Mouse (Mus musculus): Measurements from ENCODE around the gene Cyp51. TPM values are rescaled to one million over a fixed set of nuclear protein-coding genes. Genes with fewer than 3 reads are reported as not detected.
"Not testable (repeated sequence)": the region's sequence is repeated elsewhere in the genome, so short reads cannot be mapped to it uniquely, and the experiment has no call there.

Gene Cyp51
- 17.2 and 20.2 TPM in 2 replicates for polyA plus RNA-seq (2015; fragmentation: Nextera tagmentation; extraction: Ambion mirVana)

DNA sequence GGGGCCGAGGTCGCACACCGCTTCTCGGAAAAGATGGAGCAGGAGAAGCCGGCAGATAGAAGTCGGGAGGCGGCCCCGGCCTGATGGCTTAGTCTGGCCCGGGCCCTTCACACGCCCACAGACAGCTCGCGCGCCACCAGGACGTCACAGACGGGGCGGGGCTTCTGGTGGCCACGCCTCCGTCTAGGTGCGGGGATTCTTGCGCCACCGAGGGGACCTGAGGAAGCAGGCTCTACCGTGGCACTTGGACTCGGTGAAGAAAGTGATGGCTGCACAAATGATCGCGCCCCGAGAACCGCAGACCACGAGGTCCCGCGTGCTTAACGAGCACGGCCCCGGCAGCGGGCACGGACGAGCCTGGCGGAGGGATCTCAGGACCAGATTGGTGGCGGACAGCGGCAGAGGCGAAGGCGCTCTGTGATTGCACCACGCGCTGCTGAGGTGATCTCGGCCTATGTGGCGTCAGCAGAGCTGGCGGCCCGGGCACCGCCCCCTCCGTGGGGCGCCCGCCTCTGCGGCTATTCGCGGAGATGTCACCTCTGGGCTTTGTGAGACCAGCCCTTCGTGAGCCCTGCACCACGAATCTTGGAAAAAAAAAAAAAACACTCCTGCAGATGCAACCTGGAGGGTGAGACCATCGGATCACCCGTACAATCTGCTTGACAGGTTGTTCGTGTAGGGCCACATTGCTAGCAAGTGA is at the start of gene Cyp51:
Cyp51 (minus strand) TSS at position 406 of the 700 bp plus-strand sequence.
- DNase-seq (peak; percentile 93), ATAC-seq (peak; percentile 97)
- H3K4me2 ChIP-seq (ENCODE audit: low read depth, low read length), result peak within 1 kb of the TSS; percentile 91
- H3K27ac ChIP-seq (ENCODE audit: low read depth), result peak within 1 kb of the TSS; percentile 55
- H3K27me3 ChIP-seq (ENCODE audit: insufficient read depth, low read length), result no peaks in the 10 kb centered on the region
- peak within 1 kb of the TSS; percentile 64 for H3K4me3 ChIP-seq (ENCODE audit: low read depth, low read length)
- H3K9me3 ChIP-seq (ENCODE audit: low read length), result no peaks in the 10 kb centered on the region
- H3K9ac ChIP-seq (replicated peaks), result peak within 1 kb of the TSS; percentile 63
- 1% methylated on average over 59 of the region's 59 CpGs for whole genome bisulfite sequencing (ENCODE audit: insufficient replicate concordance)
- H3K36me3 ChIP-seq (replicated peaks; ENCODE audit: insufficient read depth, low read length), result peaks cover 13% of the 10 kb centered on the region
- peak; percentile 46; the same call in 1 of the 2 replicates for TF ChIP-seq EP300 (IDR thresholded peaks at IDR 0.05; ENCODE audit: low read depth)
- TF ChIP-seq CTCF (IDR thresholded peaks at IDR 0.05; ENCODE audit: low read depth), result no peak
- H3K4me1 ChIP-seq (ENCODE audit: insufficient read depth), result peaks cover 12% of the 10 kb centered on the region

DNA sequence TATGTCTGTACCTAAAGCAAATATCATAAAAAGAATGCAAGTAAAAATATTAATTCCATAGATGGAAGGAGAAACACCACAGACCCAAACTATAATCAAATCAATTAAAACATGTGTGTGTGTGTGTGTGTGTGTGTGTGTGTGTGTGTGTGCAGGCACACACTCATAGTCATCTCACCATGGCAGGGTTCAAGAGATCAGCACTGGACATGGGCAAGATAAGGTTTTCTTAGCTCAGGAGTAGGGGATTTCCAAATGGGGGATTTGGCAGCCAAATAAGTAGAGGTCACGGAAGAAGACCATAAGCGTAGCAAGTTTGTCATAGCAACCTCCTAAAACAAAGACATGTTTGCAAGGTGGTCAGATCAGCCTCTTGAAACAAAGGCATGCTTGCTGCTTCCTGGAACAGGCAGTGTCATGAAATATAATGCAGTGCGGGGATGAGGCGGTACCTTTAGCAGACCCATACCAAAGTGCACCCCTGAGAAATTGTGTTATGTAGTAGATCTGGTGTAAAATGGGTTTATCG is 8.1 kb upstream of the Cyp51 start:
- TF ChIP-seq EP300 (IDR thresholded peaks at IDR 0.05; ENCODE audit: low read depth) (no peak), CTCF (IDR thresholded peaks at IDR 0.05; ENCODE audit: low read depth) (no peak)
- Histone ChIP-seq H3K27ac (ENCODE audit: low read depth) (no peak overlapping the region), H3K9ac (replicated peaks) (no peak overlapping the region), H3K4me2 (ENCODE audit: low read depth, low read length) (no peak overlapping the region), H3K4me1 (ENCODE audit: insufficient read depth) (no peaks in the 10 kb centered on the region), H3K4me3 (ENCODE audit: low read depth, low read length) (no peak overlapping the region), H3K27me3 (ENCODE audit: insufficient read depth, low read length) (no peaks in the 10 kb centered on the region), H3K36me3 (replicated peaks; ENCODE audit: insufficient read depth, low read length) (no peaks in the 10 kb centered on the region), H3K9me3 (ENCODE audit: low read length) (no peaks in the 10 kb centered on the region)
- DNase-seq, result no peak
- no peak for ATAC-seq
- WGBS (ENCODE audit: insufficient replicate concordance), result 83% methylated on average over 5 of the region's 5 CpGs

DNA sequence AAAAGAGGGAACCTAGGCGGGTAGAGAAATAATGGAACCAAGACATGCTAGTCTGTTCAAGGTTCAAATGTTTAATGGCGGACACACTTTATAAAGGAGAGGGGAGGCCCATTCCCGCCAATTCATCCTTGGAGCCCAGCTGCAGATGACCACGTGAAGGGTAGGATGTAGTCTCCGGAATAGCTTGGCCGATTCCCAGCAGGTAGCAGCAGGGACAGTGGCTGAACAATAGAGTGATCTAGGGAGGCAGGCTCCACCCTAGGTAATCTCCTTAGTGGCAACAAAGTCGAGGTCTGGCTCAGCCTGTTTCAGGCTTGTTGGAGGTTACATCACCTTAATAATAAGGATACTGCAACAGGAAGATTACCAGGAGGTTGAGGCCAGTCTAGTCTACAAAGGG is 2.5 kb upstream of the Cyp51 start:
- not testable (repeated sequence) for ATAC-seq; H3K4me2 ChIP-seq (ENCODE audit: low read depth, low read length); H3K36me3 ChIP-seq (replicated peaks; ENCODE audit: insufficient read depth, low read length); DNase-seq; H3K27me3 ChIP-seq (ENCODE audit: insufficient read depth, low read length); H3K9me3 ChIP-seq (ENCODE audit: low read length); H3K27ac ChIP-seq (ENCODE audit: low read depth); H3K4me3 ChIP-seq (ENCODE audit: low read depth, low read length); H3K9ac ChIP-seq (replicated peaks)
- peaks cover 12% of the 10 kb centered on the region for H3K4me1 ChIP-seq (ENCODE audit: insufficient read depth)
- 75% methylated on average over 7 of the region's 7 CpGs for WGBS (ENCODE audit: insufficient replicate concordance)

DNA sequence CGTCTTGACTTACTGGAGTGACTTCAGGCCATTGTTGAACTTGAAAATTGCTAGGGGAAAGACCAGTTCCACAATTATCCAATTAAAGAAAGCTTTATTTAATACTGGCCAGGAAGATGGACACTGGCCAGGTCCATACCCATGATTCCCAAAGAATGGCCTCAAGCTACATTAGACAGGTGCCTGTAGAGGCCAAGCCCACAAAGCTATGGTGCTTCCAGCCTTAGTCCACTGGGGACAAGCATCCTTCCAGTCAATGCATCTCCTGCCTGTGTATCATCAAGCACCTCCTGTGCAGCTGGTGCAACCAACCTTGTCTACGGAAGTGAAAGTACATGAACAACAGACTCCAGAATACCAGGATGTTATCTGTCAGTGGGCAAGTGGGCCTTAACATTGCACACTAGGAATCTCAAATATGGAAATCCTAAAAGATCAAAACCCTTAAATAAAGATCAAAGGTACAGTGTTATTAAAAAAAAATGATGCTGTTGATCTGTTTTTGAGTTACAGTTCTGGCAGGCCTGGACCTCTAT is 1.2 kb upstream of the Cyp51 start:
- ATAC-seq (no peak), DNase-seq (no peak)
- 93% methylated on average over 2 of the region's 2 CpGs for WGBS (ENCODE audit: insufficient replicate concordance)
- TF ChIP-seq CTCF (IDR thresholded peaks at IDR 0.05; ENCODE audit: low read depth) (no peak), EP300 (IDR thresholded peaks at IDR 0.05; ENCODE audit: low read depth) (no peak)
- Histone ChIP-seq H3K4me2 (ENCODE audit: low read depth, low read length) (no peak overlapping the region), H3K9me3 (ENCODE audit: low read length) (no peaks in the 10 kb centered on the region), H3K9ac (replicated peaks) (no peak overlapping the region), H3K27me3 (ENCODE audit: insufficient read depth, low read length) (no peaks in the 10 kb centered on the region), H3K36me3 (replicated peaks; ENCODE audit: insufficient read depth, low read length) (peaks cover 5% of the 10 kb centered on the region), H3K4me1 (ENCODE audit: insufficient read depth) (peaks cover 12% of the 10 kb centered on the region), H3K27ac (ENCODE audit: low read depth) (no peak overlapping the region), H3K4me3 (ENCODE audit: low read depth, low read length) (no peak overlapping the region)

DNA sequence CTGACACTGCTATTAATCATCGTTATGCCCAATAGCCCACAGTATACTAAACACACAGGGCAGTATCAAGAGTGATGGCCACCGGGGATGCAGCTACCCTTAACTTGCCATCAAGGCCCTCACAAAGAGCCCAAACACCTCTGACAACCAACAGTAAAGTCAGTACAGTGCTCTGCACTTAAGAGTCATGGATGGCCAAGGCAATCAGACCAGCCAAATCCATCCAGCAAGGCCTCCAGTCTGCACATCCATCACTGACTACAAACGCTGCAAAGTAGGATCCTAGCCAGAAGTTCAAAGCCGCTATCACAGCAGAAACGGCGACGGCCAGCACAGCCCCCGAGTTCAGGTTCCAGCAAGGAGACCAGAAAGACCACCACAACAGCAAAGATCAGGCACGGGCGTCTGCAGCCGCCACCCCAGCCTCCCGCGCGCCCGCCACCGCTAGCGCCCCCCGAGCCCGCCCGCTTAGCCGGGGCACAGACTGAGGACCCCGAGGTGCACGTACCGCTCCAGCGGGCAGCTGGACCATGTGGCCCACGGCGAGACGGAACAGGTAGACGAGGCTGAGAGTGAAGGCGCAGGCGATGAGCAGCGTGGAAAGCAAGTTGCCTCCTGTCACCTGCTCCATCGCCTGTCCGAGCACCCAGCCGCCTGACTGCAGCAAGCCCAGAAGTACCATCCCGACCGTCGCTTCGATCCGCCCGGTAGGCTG is 763 bp downstream of the Cyp51 start:
- DNase-seq (no peak), ATAC-seq (peak; percentile 31)
- Histone ChIP-seq H3K9ac (replicated peaks) (peak overlapping the region; percentile 63), H3K27ac (ENCODE audit: low read depth) (peak overlapping the region; percentile 55; the same call in 1 of the 2 replicates), H3K36me3 (replicated peaks; ENCODE audit: insufficient read depth, low read length) (peaks cover 18% of the 10 kb centered on the region), H3K4me3 (ENCODE audit: low read depth, low read length) (peak overlapping the region; percentile 64), H3K4me2 (ENCODE audit: low read depth, low read length) (peak overlapping the region; percentile 91), H3K9me3 (ENCODE audit: low read length) (no peaks in the 10 kb centered on the region), H3K27me3 (ENCODE audit: insufficient read depth, low read length) (no peaks in the 10 kb centered on the region), H3K4me1 (ENCODE audit: insufficient read depth) (peaks cover 12% of the 10 kb centered on the region)
- TF ChIP-seq CTCF (IDR thresholded peaks at IDR 0.05; ENCODE audit: low read depth), result no peak
- 1% methylated on average over 40 of the region's 41 CpGs for WGBS (ENCODE audit: insufficient replicate concordance)

DNA sequence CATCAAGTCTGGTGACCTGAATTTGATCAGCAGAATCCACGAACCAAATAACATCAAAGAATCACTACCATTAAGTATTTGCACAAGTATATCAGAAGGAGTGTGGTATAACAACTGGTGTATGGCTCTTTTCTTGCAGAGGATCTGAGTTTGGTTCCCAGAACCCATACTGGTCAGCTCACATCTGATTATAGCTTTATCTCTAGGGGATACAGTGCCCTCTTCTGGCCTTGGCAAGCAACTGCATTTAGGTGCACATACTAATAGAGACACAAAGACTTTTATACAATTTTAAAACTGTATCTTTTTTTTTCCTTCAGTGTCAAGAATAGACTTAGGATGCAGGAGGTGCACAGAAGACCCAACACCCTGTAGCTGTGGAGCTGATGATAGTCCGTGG is 2.8 kb downstream of the Cyp51 start:
- Histone ChIP-seq H3K9me3 (ENCODE audit: low read length) (no peaks in the 10 kb centered on the region), H3K9ac (replicated peaks) (no peak overlapping the region), H3K27ac (ENCODE audit: low read depth) (no peak overlapping the region), H3K4me3 (ENCODE audit: low read depth, low read length) (no peak overlapping the region), H3K36me3 (replicated peaks; ENCODE audit: insufficient read depth, low read length) (peaks cover 18% of the 10 kb centered on the region), H3K27me3 (ENCODE audit: insufficient read depth, low read length) (no peaks in the 10 kb centered on the region), H3K4me1 (ENCODE audit: insufficient read depth) (peaks cover 12% of the 10 kb centered on the region), H3K4me2 (ENCODE audit: low read depth, low read length) (no peak overlapping the region)
- ATAC-seq, result no peak
- WGBS (ENCODE audit: insufficient replicate concordance), result 92% methylated on average over 2 of the region's 2 CpGs
- DNase-seq, result no peak
- TF ChIP-seq CTCF (IDR thresholded peaks at IDR 0.05; ENCODE audit: low read depth) (peak; percentile 58), EP300 (IDR thresholded peaks at IDR 0.05; ENCODE audit: low read depth) (no peak)
